Mouse (Mus musculus) layer of hippocampus, adult 9-10 months (tissue): ENCODE data around the gene Atg9b.

Experiments
- DNase-seq: peaks from one replicate; pipeline ENCODE4 v3.0.0; 2022; ENCODE audit warnings: low spot score

The Atg9b gene

DNA sequence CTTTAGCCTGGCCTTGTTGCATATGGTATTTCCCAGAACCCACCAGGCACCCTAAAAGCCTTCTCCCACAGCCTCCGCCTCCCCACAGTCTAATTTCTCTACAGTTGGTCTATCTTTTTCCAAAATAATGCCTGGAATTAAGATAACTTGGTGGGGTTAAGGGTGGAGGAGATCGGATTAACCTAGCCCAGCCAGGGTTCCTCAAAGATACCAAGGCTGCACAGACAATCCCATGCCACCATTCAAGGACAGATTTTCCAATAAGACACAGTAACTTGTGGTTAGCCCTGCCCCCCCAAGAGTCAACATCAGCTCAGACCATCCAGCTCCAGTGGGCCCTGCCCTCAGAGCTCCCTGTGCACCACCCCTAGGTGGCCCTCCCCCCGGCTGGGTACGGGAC is 11.4 kb downstream of the Atg9b start:
- no peak for DNase-seq

- no peak for DNase-seq
Observed at GRCm38 (mm10) chr5:24379501-24379900, 12.4 kb downstream of the Atg9b start.

GRCm38 (mm10) chr5:24378700-24379099 is 13.2 kb downstream of the Atg9b start:
- DNase-seq: no peak

DNA sequence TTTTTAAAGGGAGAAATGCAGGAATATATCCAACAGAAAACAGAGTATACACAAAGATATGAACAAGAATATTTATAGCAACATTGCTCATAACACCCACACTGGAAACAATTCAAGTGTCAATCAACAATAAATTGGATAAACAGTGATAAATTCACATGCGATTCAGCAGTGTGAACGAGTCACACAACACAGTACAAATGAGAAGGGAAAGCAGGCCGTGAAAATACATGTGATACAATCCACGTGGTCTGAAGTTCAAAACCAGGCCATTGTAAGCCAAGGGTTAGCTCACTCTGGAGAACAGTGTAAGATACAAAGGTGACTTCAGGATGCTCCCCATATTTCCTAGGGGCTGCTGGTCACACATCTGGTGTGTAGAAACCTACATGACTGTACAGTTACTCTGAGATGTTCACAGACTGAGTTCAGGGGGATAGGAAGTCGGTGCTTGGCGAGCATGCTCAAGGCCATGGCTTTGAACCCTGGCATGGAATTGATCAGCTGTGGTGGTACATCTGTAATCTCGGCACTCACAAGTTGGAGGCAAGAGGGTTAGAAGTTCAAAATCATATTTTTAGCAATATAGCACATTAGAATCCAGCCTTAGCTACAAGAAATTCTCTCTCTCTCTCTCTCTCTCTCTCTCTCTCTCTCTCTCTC is 17.1 kb downstream of the Atg9b start:
- DNase-seq: no peak

GRCm38 (mm10) chr5:24374216-24374615 is 17.7 kb downstream of the Atg9b start:
- DNase-seq: no peak

DNA sequence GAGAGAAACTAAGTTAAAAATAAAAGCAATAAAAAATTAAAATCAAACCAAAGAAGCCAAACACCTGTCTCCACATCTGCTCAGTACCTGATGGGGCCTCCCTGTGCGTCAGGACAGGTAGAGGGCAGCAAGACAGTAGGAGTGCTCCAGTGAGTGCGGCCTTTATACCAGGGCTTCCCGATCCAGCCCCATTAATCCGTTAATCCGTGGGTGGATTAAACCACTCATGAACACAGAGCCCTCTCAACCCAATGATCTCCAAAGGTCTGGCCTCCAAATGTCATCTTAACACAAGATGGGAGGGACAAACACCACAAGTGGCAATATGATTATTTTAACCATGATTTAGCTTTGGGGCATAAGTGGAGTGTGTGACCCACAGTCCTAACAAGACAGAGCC is 18.1 kb downstream of the Atg9b start:
- no peak for DNase-seq

GRCm38 (mm10) chr5:24369767-24370166 is 22.2 kb downstream of the Atg9b start:
- DNase-seq: no peak

DNA sequence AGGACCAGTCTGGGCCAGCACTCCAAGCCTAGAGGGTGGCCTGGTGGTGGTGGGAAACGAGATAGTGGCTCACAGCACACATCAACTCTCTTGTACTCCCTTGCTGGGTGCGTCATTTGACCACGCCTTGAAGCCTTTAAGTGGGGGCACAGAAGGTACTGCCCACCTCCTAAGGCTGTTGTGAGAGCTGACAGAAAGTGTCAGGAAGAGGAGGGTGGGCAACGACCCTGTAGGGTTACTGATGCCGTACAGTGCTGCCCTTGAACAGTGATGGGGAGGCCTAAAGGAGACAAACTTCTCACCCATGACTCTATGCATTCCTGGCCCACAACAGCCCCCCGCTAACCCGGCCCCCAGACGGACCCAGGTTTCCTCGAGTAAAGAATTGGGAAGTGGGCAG is 25.5 kb downstream of the Atg9b start:
- no peak for DNase-seq

DNA sequence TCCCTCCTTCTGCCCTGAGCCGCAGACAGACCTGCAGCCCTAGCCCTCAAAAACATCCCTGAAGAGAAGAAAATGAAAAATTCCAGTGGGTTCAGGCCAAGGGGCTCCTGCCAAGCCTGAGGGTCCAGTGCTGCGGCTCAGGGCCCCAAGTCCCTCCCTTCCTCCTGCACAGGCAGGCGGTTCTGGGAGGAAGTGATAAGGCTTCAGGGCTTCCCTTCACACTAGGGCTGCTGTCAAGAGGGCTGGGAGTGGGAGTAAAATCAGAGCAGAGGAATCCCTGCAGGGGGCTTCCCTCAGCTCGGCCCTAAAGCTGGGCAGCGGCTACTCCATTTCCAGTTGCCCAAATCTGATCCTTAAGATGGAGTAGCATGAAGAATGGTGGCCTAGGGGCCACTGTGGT is 26.4 kb downstream of the Atg9b start:
- DNase-seq: no peak

DNA sequence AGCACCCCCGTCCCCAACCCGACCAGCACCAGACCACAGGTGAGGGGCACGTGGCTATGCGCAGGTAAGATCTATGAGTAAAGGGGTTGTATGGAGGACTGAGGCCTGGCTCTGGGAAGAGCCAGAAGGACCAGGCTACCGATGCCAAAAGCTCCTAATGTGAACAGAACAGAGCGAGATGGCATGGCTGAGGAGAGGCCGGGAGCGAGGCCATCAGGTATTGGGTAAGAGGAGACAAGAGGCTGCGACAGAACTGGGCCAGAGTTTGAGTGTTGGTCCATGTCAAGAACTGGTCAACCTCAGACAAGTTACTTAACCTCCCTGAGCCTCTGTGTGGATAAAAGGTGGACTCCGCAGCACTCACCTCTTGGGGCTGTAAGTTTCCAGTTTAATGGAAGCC is 27.0 kb downstream of the Atg9b start:
- DNase-seq: no peak

DNA sequence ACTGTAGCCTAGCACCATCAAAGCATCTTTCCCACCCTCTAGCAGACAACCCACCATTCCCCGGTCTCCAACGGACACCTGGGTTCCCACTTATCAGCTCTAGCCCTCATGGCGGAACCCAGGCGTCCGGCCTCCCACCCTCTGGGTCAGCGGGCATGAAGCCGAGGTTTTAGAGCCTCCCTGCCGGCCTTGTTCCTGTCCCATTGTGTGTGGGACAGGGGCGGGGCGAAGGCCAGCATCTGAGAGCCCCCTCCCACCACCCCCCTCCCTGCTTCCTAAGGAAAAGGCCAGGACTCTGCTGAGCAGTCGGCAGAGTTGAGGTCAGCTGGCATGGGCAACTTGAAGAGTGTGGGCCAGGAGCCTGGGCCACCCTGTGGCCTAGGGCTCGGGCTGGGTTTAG is 27.4 kb downstream of the Atg9b start, which contains the start of gene Nos3:
TSS of gene Nos3 (plus strand) at position 303 of the 400 bp plus-strand sequence.
- DNase-seq: no peak

DNA sequence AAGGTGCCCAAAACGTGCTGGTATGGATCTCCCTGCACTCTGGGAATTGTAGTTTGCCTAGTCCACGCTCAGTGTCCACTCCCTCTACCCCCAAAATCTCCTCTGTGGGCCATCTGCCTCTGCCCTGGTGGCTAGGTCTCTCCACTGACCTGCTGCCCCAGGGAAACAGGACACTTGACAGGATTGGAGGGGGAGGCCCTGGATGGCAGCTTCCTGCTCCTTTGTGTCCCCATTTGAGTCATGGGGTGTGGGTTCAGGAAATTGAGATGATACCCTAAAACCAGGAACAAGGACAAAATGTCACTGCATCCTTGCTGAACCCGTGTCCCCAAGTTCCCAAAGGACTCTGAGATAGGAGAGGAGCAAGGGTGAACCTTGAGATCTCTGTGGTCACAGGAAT is 27.9 kb downstream of the Atg9b start:
- DNase-seq: no peak

- no peak for DNase-seq
Observed at GRCm38 (mm10) chr5:24363467-24363866, 28.5 kb downstream of the Atg9b start.

GRCm38 (mm10) chr5:24360792-24361454 is 31.0 kb downstream of the Atg9b start:
- peak; percentile 81 for DNase-seq

- no peak for DNase-seq
Observed at GRCm38 (mm10) chr5:24357461-24357860, 34.5 kb downstream of the Atg9b start.

DNA sequence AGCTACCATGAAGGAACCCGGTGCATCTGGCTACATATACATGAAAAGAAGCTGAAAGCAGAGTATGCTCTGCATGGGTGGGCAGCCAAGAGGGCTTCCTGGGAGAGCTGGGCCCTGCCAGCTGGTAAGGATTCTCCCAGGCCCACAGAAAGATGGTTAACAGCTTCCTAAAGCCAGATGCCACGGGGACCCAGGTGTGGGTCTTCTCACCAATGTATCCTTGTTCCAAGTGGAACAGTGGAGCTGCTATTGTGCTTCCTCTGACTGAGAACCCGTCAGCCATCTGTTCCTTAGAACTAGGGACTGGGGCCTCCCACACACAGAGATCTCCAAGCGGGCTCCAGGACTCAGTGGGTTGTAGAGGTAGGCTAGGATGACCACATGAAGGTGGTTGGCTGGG is 35.2 kb downstream of the Atg9b start:
- DNase-seq: no peak

DNA sequence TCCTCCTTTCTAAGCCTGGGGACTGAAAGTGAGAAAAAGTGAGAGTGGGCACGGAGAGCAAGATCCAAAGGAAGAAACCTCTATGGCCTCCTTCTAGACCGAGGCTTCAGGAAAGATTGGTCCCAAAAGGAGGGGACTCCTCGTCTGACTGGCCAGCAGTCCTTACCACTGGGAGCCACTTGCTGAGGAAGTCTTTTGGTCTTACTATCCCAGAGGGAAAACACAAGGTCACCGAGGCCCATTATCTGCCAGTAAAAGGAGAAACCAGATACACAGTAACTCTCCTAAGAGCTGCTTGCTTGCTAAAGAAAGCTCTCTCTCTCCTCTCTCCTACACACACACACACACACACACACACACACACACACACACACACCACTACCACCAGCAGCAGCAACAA is 38.6 kb downstream of the Atg9b start:
- DNase-seq: no peak

DNA sequence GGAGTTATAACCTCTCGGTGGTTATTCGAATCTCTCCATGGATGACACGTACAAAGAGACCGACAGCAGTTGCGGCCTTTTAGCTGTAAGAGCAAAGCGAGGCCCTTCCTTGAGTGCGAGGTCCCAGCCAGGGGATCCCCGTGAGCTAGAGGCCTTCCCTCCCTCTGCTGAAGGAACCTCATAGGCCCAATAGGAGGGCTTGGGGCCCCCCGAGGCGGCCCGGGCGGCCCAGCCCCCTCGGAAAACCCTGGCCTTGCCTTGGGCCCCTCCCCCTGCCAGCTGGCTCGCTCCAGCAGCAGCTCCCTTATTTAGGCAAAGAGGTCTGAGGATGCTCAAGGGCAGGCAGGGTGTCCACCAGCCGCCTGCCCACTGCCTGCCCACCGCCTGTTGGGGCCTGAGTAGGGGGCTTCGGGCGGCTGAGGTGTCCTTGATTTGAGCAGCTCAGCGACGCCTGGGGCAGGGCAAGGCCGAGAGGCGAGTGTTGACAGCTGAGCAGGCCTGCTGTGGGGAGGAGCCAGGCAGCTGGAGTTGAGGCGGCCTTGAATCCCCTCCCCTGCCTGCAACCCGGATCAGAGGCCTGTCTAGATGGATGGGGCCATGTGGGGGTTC is 39.6 kb downstream of the Atg9b start:
- DNase-seq: no peak

GRCm38 (mm10) chr5:24351701-24352171 is 40.2 kb downstream of the Atg9b start:
- peak; percentile 37 for DNase-seq

DNA sequence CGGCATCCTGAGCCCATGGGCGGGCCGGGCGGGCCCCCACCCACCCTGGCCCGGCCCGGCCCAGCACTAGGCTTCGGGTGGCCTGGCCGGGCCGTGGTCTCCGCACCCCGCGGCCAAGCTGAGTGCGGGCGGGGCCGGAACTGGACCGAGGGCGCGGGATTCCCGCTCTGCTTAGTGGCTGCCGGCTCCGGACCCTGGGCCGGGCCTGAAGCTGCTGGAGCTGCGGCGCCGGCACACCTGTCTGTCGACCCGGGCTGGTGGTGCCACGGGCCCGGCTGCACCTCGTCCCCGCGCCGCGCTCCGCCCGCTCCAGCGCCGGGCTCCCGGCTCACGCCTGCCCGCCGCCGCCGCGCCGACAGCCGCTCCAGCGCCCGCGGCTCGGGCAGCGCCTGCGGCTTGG is 40.7 kb downstream of the Atg9b start, which contains the start of gene Kcnh2:
TSS of gene Kcnh2 (minus strand) at position 327 of the 400 bp plus-strand sequence.
- DNase-seq: no peak

DNA sequence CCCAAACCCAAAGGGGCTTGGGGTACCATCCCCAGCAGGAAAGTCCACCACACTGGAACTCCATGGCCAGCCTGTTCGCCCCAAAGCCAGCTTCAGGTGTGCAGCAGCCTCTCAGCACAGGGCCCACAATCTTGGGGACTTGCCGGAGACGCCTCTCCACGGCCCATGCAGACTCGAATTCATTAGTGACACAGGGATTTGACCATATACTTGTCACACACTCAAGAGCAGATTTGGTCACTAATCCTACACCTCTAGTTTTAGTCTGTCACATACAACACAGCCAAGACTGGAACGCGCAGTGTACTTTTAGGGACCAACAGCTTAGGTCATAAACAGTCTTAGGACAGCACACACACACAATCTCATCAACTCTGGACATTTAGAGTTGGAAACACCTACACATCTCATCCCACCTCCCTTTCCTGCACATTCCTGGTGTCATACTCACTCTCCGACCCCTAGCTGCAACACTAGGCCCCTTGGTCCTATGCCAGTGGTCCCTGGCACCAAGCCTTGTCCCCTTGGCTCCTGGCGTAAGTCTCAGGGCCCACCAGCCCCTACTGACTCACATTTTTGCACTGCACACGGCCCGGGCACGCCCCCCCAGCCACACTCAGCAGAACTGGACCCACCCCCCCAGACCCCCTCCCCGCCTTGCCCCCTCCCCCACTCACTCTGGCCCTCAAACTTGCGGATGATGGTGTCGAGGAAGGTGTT is 41.3 kb downstream of the Atg9b start:
- DNase-seq: no peak

DNA sequence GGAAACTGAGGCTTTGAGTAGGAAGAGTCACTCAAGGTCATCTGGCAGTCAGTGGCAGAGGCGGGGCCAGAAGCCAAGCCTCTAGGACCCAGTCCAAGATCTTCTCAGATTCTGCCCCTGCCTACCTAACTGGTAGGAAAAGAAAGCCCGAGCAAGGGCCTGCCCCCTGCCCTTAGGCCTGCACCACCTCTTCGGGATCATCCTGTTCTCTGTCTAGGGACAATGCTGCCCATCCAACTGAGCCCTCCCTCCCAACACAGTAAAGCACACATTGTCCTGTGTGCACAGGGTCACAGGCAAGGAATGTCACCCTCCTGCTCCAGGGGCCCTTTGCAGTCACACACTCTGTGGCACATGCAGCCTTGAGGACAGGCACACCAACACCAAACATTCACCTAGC is 41.9 kb downstream of the Atg9b start:
- no peak for DNase-seq

DNA sequence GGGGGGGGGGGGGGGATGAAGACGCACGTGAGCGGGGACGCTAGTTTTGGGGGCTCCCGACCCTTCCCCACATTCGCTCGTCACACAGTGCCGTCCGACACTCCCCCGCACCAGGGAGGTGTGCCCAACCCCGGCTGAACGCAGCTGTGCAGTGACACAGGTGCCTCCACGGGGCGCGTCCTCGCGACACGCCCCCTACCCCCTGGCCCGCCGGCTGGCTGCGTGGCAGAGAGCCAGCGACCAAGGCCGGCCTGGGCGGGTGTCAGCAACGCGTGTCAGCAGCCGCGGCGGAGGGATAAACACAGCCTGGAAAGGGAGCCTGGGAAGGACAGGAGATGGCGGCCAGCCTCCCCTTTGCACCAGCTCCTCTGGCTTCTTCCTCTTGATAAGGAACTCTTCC is 43.4 kb downstream of the Atg9b start:
- no peak for DNase-seq
